Mouse (Mus musculus) mammary gland, adult 2 months (tissue): ENCODE measurements around the gene Gm28171. TPM values are rescaled to one million over a fixed set of nuclear protein-coding genes. Genes with fewer than 3 reads are reported as not detected.

ENCODE experiments used
- polyA plus RNA-seq: library from polyadenylated mRNA; depleted of rRNA; stranded (reverse); fragments of >200 nt; gene quantifications from 2 replicates; pipeline ENCODE4 v1.2.3, GENCODE M21; 2012; ENCODE audit warnings: low replicate concordance; rRNA removed

Gene Gm28171
- not detected in 2 replicates for polyA plus RNA-seq

DNA sequence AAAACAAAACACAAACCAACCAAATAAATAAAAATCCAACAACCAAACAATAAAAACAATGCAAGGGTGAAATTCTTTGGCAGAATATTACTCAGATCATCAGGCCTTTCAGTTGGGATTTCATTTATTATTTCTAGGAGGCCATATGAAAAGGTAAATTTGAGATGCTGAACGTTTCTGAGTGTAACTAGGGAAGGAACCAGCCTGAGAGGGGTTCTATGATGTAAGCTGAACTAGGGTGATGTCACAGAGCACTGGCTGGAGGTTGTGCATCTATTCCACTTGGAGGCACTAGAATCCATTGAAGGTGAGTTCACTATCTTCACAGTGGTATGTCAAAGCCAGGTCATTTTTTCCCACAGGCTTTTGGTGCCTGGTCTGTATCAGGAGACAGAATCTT, at the start of gene Gm28171:
Gene Gm28171, plus strand, starts transcription at position 301 of the 400 bp plus-strand sequence.

Other genes with a start within 250 kb of the Gm28171 start
- gene Gm21854, start 136.4 kb upstream of the Gm28171 start, polyA plus RNA-seq: not detected in 2 replicates
- not detected in 2 replicates for gene Gm20914, start 67.4 kb upstream of the Gm28171 start, polyA plus RNA-seq
- not detected in 2 replicates for gene Gm21778, start 149.1 kb downstream of the Gm28171 start, polyA plus RNA-seq